Mouse (Mus musculus): ENCODE results near the gene U2surp. TPM values are rescaled to one million over a fixed set of nuclear protein-coding genes. Genes with fewer than 3 reads are reported as not detected.
"Not testable (repeated sequence)": the region's sequence is repeated elsewhere in the genome, so short reads cannot be mapped to it uniquely, and the experiment has no call there.

The U2surp gene
- polyA plus RNA-seq, 1 experiment from 2014 or later: 98.9 TPM

- no peak for ATAC-seq
- no peak overlapping the region for H3K9ac ChIP-seq
- H3K27ac ChIP-seq: no peak overlapping the region
- no peak overlapping the region for H3K4me2 ChIP-seq
- H3K4me3 ChIP-seq: no peak overlapping the region
- peaks cover 35% of the 10 kb centered on the region for H3K36me3 ChIP-seq
- 0 out of 2 replicates have a peak, but pooled peaks cover 4% of the 10 kb centered on the region for H3K4me1 ChIP-seq
- no peaks in the 10 kb centered on the region for H3K27me3 ChIP-seq (replicated peaks)
- H3K9me3 ChIP-seq (replicated peaks): no peaks in the 10 kb centered on the region
Measured at GRCm38 (mm10) chr9:95499848-95500247, 11.9 kb downstream of the U2surp start.

GRCm38 (mm10) chr9:95495038-95495437 lies 16.8 kb downstream of the U2surp start:
- ATAC-seq: no peak
- 80% methylated on average over 1 of the region's 1 CpGs for WGBS (ENCODE audit: insufficient replicate concordance)

GRCm38 (mm10) chr9:95493393-95493792 lies 18.4 kb downstream of the U2surp start:
- Histone ChIP-seq H3K27me3 (replicated peaks) (no peaks in the 10 kb centered on the region), H3K9me3 (replicated peaks) (no peaks in the 10 kb centered on the region), H3K4me3 (no peak overlapping the region), H3K4me1 (0 out of 2 replicates have a peak, but pooled peaks cover 4% of the 10 kb centered on the region), H3K27ac (no peak overlapping the region), H3K36me3 (peaks cover 62% of the 10 kb centered on the region), H3K9ac (no peak overlapping the region), H3K4me2 (no peak overlapping the region)
- WGBS (ENCODE audit: insufficient replicate concordance): 77% methylated on average over 3 of the region's 3 CpGs
- ATAC-seq: no peak

More at GRCm38 (mm10) chr9:95495038-95495437, 16.8 kb downstream of the U2surp start:
- no peaks in the 10 kb centered on the region for H3K9me3 ChIP-seq (replicated peaks)
- no peak overlapping the region for H3K4me3 ChIP-seq
- no peak overlapping the region for H3K27ac ChIP-seq
- 0 out of 2 replicates have a peak, but pooled peaks cover 4% of the 10 kb centered on the region for H3K4me1 ChIP-seq
- H3K27me3 ChIP-seq (replicated peaks): no peaks in the 10 kb centered on the region
- peaks cover 56% of the 10 kb centered on the region for H3K36me3 ChIP-seq
- H3K9ac ChIP-seq: no peak overlapping the region
- H3K4me2 ChIP-seq: no peak overlapping the region

GRCm38 (mm10) chr9:95490003-95490402 lies 21.8 kb downstream of the U2surp start:
- no peak for ATAC-seq

GRCm38 (mm10) chr9:95488861-95489260 lies 22.9 kb downstream of the U2surp start:
- H3K9ac ChIP-seq: no peak overlapping the region
- H3K27ac ChIP-seq: no peak overlapping the region
- no peaks in the 10 kb centered on the region for H3K27me3 ChIP-seq (replicated peaks)
- no peaks in the 10 kb centered on the region for H3K9me3 ChIP-seq (replicated peaks)
- peaks cover 70% of the 10 kb centered on the region for H3K36me3 ChIP-seq
- ATAC-seq: no peak
- H3K4me1 ChIP-seq: no peaks in the 10 kb centered on the region
- no peak overlapping the region for H3K4me3 ChIP-seq
- no peak overlapping the region for H3K4me2 ChIP-seq

More at GRCm38 (mm10) chr9:95490003-95490402, 21.8 kb downstream of the U2surp start:
- Histone ChIP-seq H3K4me1 (no peaks in the 10 kb centered on the region), H3K9me3 (replicated peaks) (no peaks in the 10 kb centered on the region), H3K36me3 (peaks cover 70% of the 10 kb centered on the region), H3K4me3 (no peak overlapping the region), H3K4me2 (no peak overlapping the region), H3K9ac (no peak overlapping the region), H3K27ac (no peak overlapping the region), H3K27me3 (replicated peaks) (no peaks in the 10 kb centered on the region)
- WGBS (ENCODE audit: insufficient replicate concordance): 90% methylated on average over 3 of the region's 3 CpGs

- ATAC-seq: no peak
Measured at GRCm38 (mm10) chr9:95479981-95480380, 31.8 kb downstream of the U2surp start.

GRCm38 (mm10) chr9:95478443-95478842 lies 33.4 kb downstream of the U2surp start:
- no peaks in the 10 kb centered on the region for H3K9me3 ChIP-seq (replicated peaks)
- peaks cover 85% of the 10 kb centered on the region for H3K36me3 ChIP-seq
- H3K9ac ChIP-seq: no peak overlapping the region
- no peaks in the 10 kb centered on the region for H3K4me1 ChIP-seq
- no peak overlapping the region for H3K4me3 ChIP-seq
- H3K27me3 ChIP-seq (replicated peaks): no peaks in the 10 kb centered on the region
- WGBS (ENCODE audit: insufficient replicate concordance): 88% methylated on average over 5 of the region's 5 CpGs
- no peak for ATAC-seq
- no peak overlapping the region for H3K27ac ChIP-seq
- no peak overlapping the region for H3K4me2 ChIP-seq

More at GRCm38 (mm10) chr9:95479981-95480380, 31.8 kb downstream of the U2surp start:
- Histone ChIP-seq H3K4me3 (no peak overlapping the region), H3K4me1 (no peaks in the 10 kb centered on the region), H3K27ac (no peak overlapping the region), H3K9ac (no peak overlapping the region), H3K36me3 (peaks cover 86% of the 10 kb centered on the region), H3K9me3 (replicated peaks) (no peaks in the 10 kb centered on the region), H3K27me3 (replicated peaks) (no peaks in the 10 kb centered on the region), H3K4me2 (no peak overlapping the region)
- 93% methylated on average over 3 of the region's 3 CpGs for WGBS (ENCODE audit: insufficient replicate concordance)

GRCm38 (mm10) chr9:95472926-95473325 lies 38.9 kb downstream of the U2surp start:
- Histone ChIP-seq H3K9me3 (replicated peaks) (no peaks in the 10 kb centered on the region), H3K27ac (no peak overlapping the region), H3K27me3 (replicated peaks) (no peaks in the 10 kb centered on the region), H3K4me1 (no peaks in the 10 kb centered on the region), H3K4me3 (no peak overlapping the region), H3K36me3 (peaks cover 88% of the 10 kb centered on the region), H3K9ac (no peak overlapping the region), H3K4me2 (no peak overlapping the region)
- 91% methylated on average over 1 of the region's 1 CpGs for WGBS (ENCODE audit: insufficient replicate concordance)
- ATAC-seq: no peak

- not testable (repeated sequence) for ATAC-seq; H3K27me3 ChIP-seq (replicated peaks); H3K4me1 ChIP-seq; H3K9ac ChIP-seq; H3K4me3 ChIP-seq; H3K9me3 ChIP-seq (replicated peaks); H3K4me2 ChIP-seq; H3K27ac ChIP-seq
- 80% methylated on average over 7 of the region's 7 CpGs for WGBS (ENCODE audit: insufficient replicate concordance)
- peaks cover 87% of the 10 kb centered on the region for H3K36me3 ChIP-seq
Measured at GRCm38 (mm10) chr9:95469011-95469576, 42.7 kb downstream of the U2surp start.

GRCm38 (mm10) chr9:95464028-95464427 lies 47.8 kb downstream of the U2surp start:
- Histone ChIP-seq H3K9me3 (replicated peaks) (no peaks in the 10 kb centered on the region), H3K36me3 (peaks cover 84% of the 10 kb centered on the region), H3K27me3 (replicated peaks) (no peaks in the 10 kb centered on the region), H3K4me2 (no peak overlapping the region), H3K27ac (no peak overlapping the region), H3K4me3 (no peak overlapping the region), H3K4me1 (no peaks in the 10 kb centered on the region), H3K9ac (no peak overlapping the region)
- ATAC-seq: no peak
- WGBS (ENCODE audit: insufficient replicate concordance): 84% methylated on average over 1 of the region's 1 CpGs

- no peak overlapping the region for H3K4me2 ChIP-seq
- no peak overlapping the region for H3K4me3 ChIP-seq
- no peaks in the 10 kb centered on the region for H3K9me3 ChIP-seq (replicated peaks)
- no peak overlapping the region for H3K9ac ChIP-seq
- 62% methylated on average over 3 of the region's 3 CpGs for WGBS (ENCODE audit: insufficient replicate concordance)
- H3K4me1 ChIP-seq: no peaks in the 10 kb centered on the region
- peaks cover 15% of the 10 kb centered on the region for H3K36me3 ChIP-seq
- no peak overlapping the region for H3K27ac ChIP-seq
- ATAC-seq: no peak
- H3K27me3 ChIP-seq (replicated peaks): no peaks in the 10 kb centered on the region
Measured at GRCm38 (mm10) chr9:95451931-95452330, 59.9 kb downstream of the U2surp start.

- WGBS (ENCODE audit: insufficient replicate concordance): 91% methylated on average over 8 of the region's 8 CpGs
- H3K9me3 ChIP-seq (replicated peaks): no peaks in the 10 kb centered on the region
- H3K27ac ChIP-seq: no peak overlapping the region
- no peak overlapping the region for H3K4me2 ChIP-seq
- H3K36me3 ChIP-seq: peaks cover 1% of the 10 kb centered on the region; the same call in 1 of the 2 replicates
- no peak for ATAC-seq
- no peaks in the 10 kb centered on the region for H3K27me3 ChIP-seq (replicated peaks)
- H3K4me3 ChIP-seq: no peak overlapping the region
- H3K9ac ChIP-seq: no peak overlapping the region
- no peaks in the 10 kb centered on the region for H3K4me1 ChIP-seq
Measured at GRCm38 (mm10) chr9:95450586-95450985, 61.2 kb downstream of the U2surp start.

GRCm38 (mm10) chr9:95442321-95442731 lies 69.5 kb downstream of the U2surp start:
- H3K36me3 ChIP-seq: no peaks in the 10 kb centered on the region
- ATAC-seq: no peak
- peaks cover 25% of the 10 kb centered on the region; the same call in 1 of the 2 replicates for H3K27me3 ChIP-seq (replicated peaks)
- no peaks in the 10 kb centered on the region for H3K4me1 ChIP-seq
- H3K27ac ChIP-seq: no peak overlapping the region
- no peak overlapping the region for H3K9ac ChIP-seq
- no peaks in the 10 kb centered on the region for H3K9me3 ChIP-seq (replicated peaks)
- WGBS (ENCODE audit: insufficient replicate concordance): 17% methylated on average over 13 of the region's 13 CpGs
- H3K4me3 ChIP-seq: no peak overlapping the region
- H3K4me2 ChIP-seq: no peak overlapping the region
